Mouse (Mus musculus) ES-E14 (cell line): ENCODE data around the gene Cbx4.

Experiments
- HCFC1 ChIP-seq: IDR thresholded peaks from 2 replicates; pipeline ENCODE4 v1.6.1; 2012; ENCODE audit warnings: low read length, inconsistent platforms, borderline replicate concordance; ENCODE audit not compliant: insufficient read depth
- MAFK ChIP-seq: IDR thresholded peaks from 2 replicates; pipeline ENCODE4 v1.6.1; 2014; ENCODE audit warnings: mild to moderate bottlenecking, low read depth, low read length, inconsistent platforms; ENCODE audit not compliant: insufficient read depth

- TF ChIP-seq HCFC1 (no peak), MAFK (no peak)
These were observed 26.8 kb downstream of the Cbx4 start for GRCm38 (mm10) chr11:119059256-119059655.
